Mouse (Mus musculus): ENCODE results near the gene Tcl1b2. TPM values are rescaled to one million over a fixed set of nuclear protein-coding genes. Genes with fewer than 3 reads are reported as not detected.
A peak's percentile ranks its signal among the peaks of the same experiment; 100 is the strongest.
"Not testable (repeated sequence)": the region's sequence is repeated elsewhere in the genome, so short reads cannot be mapped to it uniquely, and the experiment has no call there.

Gene Tcl1b2
- polyA plus RNA-seq, 1 experiment from 2014 or later = not detected

DNA sequence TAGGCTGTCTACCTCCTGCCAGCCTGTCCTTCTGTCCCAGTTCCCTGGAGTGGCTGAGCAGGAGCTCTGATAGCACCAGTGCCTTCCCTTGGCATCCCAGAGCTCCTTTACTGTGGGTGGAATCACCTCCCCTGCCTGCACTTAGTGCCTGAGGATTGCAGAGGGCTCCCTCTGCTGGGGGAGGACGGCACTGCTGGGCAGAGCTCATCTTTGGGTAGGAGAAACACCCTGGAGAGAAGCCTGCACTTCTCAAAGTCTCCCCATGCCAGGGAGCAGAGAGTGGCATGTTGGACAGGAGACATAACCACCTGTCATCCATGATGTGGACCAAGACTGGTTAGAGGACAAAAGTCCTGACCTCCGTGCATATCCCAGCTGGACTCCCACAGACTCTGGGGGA lies 43.2 kb downstream of the Tcl1b2 start:
- not testable (repeated sequence) for H3K9me3 ChIP-seq (ENCODE audit: control insufficient read depth, low read length); ATAC-seq (ENCODE audit: low FRiP score, low TSS enrichment); H3K27me3 ChIP-seq (ENCODE audit: control insufficient read depth, insufficient read depth, low read length); H3K9ac ChIP-seq (replicated peaks; ENCODE audit: low read length); H3K27ac ChIP-seq (replicated peaks; ENCODE audit: low read depth, low read length); H3K4me3 ChIP-seq (replicated peaks; ENCODE audit: low read depth, low read length); DNase-seq; H3K4me1 ChIP-seq (ENCODE audit: control insufficient read depth, insufficient read depth, low read length); H3K36me3 ChIP-seq (ENCODE audit: control insufficient read depth, insufficient read depth, low read length); H3K4me2 ChIP-seq (ENCODE audit: low read length)
- WGBS = 46% methylated on average over 2 of the region's 2 CpGs

DNA sequence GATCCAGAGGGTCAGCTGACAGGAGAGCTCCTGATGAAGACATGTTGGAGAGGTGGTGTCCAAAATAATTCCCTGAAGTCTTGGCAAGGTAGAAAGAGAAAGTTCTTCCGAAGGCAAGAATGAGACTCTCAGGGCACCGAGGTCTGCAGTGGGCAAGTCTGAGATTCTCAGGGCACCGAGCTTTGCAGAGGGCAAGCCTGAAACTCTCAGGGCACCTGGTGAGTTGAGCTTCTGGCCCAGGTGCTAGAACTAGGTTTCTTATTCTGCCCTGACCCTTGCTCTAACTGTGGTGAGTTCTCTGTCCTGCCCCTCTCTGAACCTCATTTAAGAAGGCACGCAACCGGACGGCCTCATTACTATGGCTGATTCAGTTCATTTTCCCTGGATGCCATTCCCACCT lies 44.9 kb downstream of the Tcl1b2 start, which contains the start of gene Tcl1b3:
TSS of gene Tcl1b3 (plus strand) at position 301 of the 400 bp plus-strand sequence.
- H3K27ac ChIP-seq (replicated peaks; ENCODE audit: low read depth, low read length); H3K4me2 ChIP-seq (ENCODE audit: low read length); H3K27me3 ChIP-seq (ENCODE audit: control insufficient read depth, insufficient read depth, low read length); H3K9me3 ChIP-seq (ENCODE audit: control insufficient read depth, low read length); DNase-seq; H3K36me3 ChIP-seq (ENCODE audit: control insufficient read depth, insufficient read depth, low read length); H3K4me3 ChIP-seq (replicated peaks; ENCODE audit: low read depth, low read length); H3K9ac ChIP-seq (replicated peaks; ENCODE audit: low read length); H3K4me1 ChIP-seq (ENCODE audit: control insufficient read depth, insufficient read depth, low read length); ATAC-seq (ENCODE audit: low FRiP score, low TSS enrichment): not testable (repeated sequence)
- WGBS = 96% methylated on average over 6 of the region's 6 CpGs

- not testable (repeated sequence) for H3K36me3 ChIP-seq (ENCODE audit: control insufficient read depth, insufficient read depth, low read length)
Measured at GRCm38 (mm10) chr12:105199684-105200497, 54.1 kb downstream of the Tcl1b2 start.

DNA sequence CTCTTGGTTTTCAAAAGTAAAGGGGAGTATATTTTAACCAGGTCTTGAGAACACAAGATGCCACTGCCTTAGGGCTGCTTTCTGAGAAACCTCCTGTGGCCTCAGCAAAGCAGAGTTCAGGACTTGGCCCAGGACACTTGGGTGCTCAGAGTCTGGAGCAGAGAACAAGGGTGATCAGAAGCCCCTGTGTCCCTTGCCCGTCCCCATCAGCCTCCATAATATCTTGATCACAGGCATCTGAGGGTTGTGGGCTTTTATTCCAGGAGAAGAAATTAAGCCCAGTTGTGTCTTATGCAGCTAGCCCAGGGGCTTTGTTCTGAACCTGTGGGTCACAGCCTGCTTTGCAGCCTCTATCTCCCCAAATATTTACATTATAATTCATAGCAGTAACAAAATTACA lies 55.8 kb downstream of the Tcl1b2 start, which contains the start of gene Tcl1b4:
TSS of gene Tcl1b4 (plus strand) at position 301 of the 400 bp plus-strand sequence.
- not testable (repeated sequence) for H3K9me3 ChIP-seq (ENCODE audit: control insufficient read depth, low read length); H3K4me1 ChIP-seq (ENCODE audit: control insufficient read depth, insufficient read depth, low read length); H3K27ac ChIP-seq (replicated peaks; ENCODE audit: low read depth, low read length); ATAC-seq (ENCODE audit: low FRiP score, low TSS enrichment); H3K4me2 ChIP-seq (ENCODE audit: low read length); H3K4me3 ChIP-seq (replicated peaks; ENCODE audit: low read depth, low read length); H3K9ac ChIP-seq (replicated peaks; ENCODE audit: low read length); H3K27me3 ChIP-seq (ENCODE audit: control insufficient read depth, insufficient read depth, low read length); DNase-seq; H3K36me3 ChIP-seq (ENCODE audit: control insufficient read depth, insufficient read depth, low read length)
- WGBS = 89% methylated on average over 1 of the region's 1 CpGs

More at GRCm38 (mm10) chr12:105199684-105200497, 54.1 kb downstream of the Tcl1b2 start:
- H3K27ac ChIP-seq (replicated peaks; ENCODE audit: low read depth, low read length); H3K9me3 ChIP-seq (ENCODE audit: control insufficient read depth, low read length); H3K27me3 ChIP-seq (ENCODE audit: control insufficient read depth, insufficient read depth, low read length); H3K4me3 ChIP-seq (replicated peaks; ENCODE audit: low read depth, low read length); H3K4me2 ChIP-seq (ENCODE audit: low read length); H3K4me1 ChIP-seq (ENCODE audit: control insufficient read depth, insufficient read depth, low read length); H3K9ac ChIP-seq (replicated peaks; ENCODE audit: low read length): not testable (repeated sequence)
- ATAC-seq (ENCODE audit: low FRiP score, low TSS enrichment) (peak; percentile 27; the same call in 1 of the 2 replicates), DNase-seq (peak; percentile 45)
- WGBS = 7% methylated on average over 7 of the region's 7 CpGs

Other genes starting within 250 kb of the Tcl1b2 start
- 0.04 TPM in 1 of 2 replicates, not detected in the other for gene Syne3, start 136.2 kb upstream of the Tcl1b2 start, polyA plus RNA-seq (2014; fragmentation: Nextera tagmentation; extraction: Ambion mirVana)
- gene Glrx5, start 113.3 kb upstream of the Tcl1b2 start, polyA plus RNA-seq (2014; fragmentation: Nextera tagmentation; extraction: Ambion mirVana) = 171 and 175 TPM in 2 replicates
- gene Tcl1b1, start 13.7 kb downstream of the Tcl1b2 start, polyA plus RNA-seq (2014; fragmentation: Nextera tagmentation; extraction: Ambion mirVana) = not detected in 2 replicates
- gene Tcl1b5, start 30.3 kb downstream of the Tcl1b2 start, polyA plus RNA-seq (2014; fragmentation: Nextera tagmentation; extraction: Ambion mirVana) = not detected in 2 replicates
- gene Tcl1b3, start 45.0 kb downstream of the Tcl1b2 start, polyA plus RNA-seq (2014; fragmentation: Nextera tagmentation; extraction: Ambion mirVana) = not detected in 2 replicates
- gene Tcl1b4, start 55.9 kb downstream of the Tcl1b2 start, polyA plus RNA-seq (2014; fragmentation: Nextera tagmentation; extraction: Ambion mirVana) = not detected in 2 replicates
- gene Tcl1, start 76.8 kb downstream of the Tcl1b2 start, polyA plus RNA-seq (2014; fragmentation: Nextera tagmentation; extraction: Ambion mirVana) = not detected in 2 replicates
- 15.5 and 20.0 TPM in 2 replicates for gene Tunar, start 187.9 kb downstream of the Tcl1b2 start, polyA plus RNA-seq (2014; fragmentation: Nextera tagmentation; extraction: Ambion mirVana)